Mouse (Mus musculus): ENCODE data around the gene Rasal3.

Gene Rasal3

GRCm38 (mm10) chr17:32389101-32389659 is 14.2 kb downstream of the Rasal3 start, which contains the start of gene Wiz:
Gene Wiz (minus strand): TSS chr17:32389439.
- DNase-seq (ENCODE audit: extremely low spot score) = peak; percentile 93

- no peak for DNase-seq (ENCODE audit: extremely low spot score)
Measured at GRCm38 (mm10) chr17:32388370-32389100, 14.8 kb downstream of the Rasal3 start.

DNA sequence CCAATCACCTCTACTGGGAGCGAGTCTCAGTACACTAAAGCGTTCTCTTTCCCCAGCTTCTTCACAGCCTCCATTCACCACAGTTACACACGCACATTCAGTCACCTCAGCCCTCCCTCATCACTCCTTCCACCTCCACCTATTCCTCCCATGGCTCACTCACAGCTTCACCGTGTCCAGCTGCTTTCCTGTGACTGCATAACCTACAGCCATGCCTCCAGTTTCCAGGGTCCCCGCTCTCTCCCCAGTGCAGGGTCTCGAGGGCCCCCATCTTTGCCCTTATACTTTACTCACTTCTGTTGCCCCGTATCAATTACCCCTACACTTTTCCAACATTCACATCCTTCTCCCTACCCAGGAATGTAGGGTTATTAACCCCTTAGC is 15.4 kb downstream of the Rasal3 start:
- no peak for DNase-seq (ENCODE audit: extremely low spot score)

GRCm38 (mm10) chr17:32386659-32387432 is 16.5 kb downstream of the Rasal3 start:
- no peak for DNase-seq (ENCODE audit: extremely low spot score)

- DNase-seq (ENCODE audit: extremely low spot score) = no peak
Measured at GRCm38 (mm10) chr17:32383661-32384060, 19.7 kb downstream of the Rasal3 start.

DNA sequence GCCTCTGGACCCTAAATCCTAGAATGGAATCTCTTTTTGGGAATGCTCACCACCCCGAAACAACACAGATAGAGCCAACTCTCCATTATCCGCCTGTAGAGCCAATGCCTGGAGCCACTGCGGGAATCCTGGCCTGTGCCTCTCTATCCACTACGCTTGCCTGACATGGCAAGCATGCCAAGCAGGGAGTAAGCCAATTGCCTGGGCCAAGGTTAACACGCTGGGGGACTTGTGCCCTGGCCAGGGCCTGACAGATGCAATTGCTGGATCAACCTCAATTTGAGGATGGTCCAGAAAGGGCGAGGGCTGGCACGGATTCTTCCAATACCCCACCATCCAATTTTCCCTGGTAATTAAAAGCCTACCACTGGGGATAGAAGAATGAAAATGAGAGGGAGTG is 20.8 kb downstream of the Rasal3 start:
- DNase-seq (ENCODE audit: extremely low spot score) = no peak

GRCm38 (mm10) chr17:32378786-32379185 is 24.6 kb downstream of the Rasal3 start:
- DNase-seq (ENCODE audit: extremely low spot score) = no peak

- DNase-seq (ENCODE audit: extremely low spot score) = no peak
Measured at GRCm38 (mm10) chr17:32377137-32377536, 26.2 kb downstream of the Rasal3 start.

GRCm38 (mm10) chr17:32376475-32376874 is 26.9 kb downstream of the Rasal3 start:
- DNase-seq (ENCODE audit: extremely low spot score) = no peak

DNA sequence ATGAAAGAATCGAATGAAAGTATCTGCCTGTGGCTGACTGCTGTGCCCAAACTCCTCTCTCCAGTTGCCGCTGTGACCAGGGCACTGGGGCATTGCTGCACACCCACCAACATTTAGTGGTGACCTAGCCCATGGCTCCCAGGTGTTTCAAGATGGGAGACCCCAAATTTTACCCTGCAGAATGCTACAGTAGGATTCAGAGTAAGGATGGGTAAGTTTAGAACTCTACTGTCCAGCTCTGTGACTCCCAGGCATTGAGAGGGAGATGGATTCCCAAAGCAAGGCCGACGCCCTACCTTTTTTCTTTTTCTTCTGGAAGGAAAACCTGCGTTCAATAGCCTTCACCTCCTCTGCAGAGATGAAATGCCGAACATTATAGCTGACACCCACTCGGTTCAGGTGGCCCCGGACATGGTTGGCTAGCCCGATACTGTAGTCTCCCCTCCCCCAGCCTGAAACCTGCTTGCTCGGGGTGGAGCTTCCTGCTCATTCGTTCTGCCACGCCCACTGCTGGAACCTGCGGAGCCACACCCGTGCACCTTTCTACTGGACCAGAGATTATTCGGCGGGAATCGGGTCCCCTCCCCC is 34.3 kb downstream of the Rasal3 start:
- peak; percentile 53 for DNase-seq (ENCODE audit: extremely low spot score)

GRCm38 (mm10) chr17:32367706-32368105 is 35.7 kb downstream of the Rasal3 start:
- DNase-seq (ENCODE audit: extremely low spot score) = no peak

DNA sequence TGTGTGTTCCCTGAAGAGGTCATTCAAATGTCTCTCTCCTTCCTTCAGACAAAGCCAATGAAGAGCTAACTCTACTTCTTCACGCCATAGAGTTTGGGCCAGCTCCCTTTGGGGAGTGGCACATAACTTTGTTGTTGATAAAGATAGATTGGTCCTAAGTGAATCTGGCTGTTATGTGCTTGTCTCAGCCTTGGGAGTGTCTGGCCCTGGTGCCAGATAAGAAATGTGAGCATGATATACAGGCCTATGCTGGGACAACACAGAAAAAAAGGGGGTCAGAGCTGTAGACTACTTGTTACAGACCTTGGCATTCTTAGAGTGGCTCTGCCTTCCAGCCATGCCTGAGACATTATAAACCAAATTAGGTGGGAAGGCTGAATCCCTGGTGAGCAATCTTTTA is 38.1 kb downstream of the Rasal3 start:
- DNase-seq (ENCODE audit: extremely low spot score) = no peak

DNA sequence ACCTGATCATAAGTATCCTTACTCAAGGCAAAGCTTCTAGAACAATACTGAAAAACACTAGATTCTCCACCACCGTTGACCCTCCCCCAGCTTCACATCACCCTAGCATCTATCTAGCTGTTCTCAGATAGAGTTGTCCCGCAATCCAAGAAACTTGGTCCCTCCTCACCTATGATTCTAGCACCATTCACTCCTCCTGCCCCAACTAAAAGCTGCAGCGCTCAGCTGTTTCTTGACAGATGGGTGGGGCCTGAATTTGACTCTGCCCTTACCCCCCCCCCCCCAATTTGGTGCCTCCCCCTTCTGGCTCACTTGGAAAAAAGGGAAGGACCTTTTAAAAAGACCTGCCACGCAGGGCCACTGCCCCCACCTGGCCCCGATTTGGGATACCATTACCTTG is 38.5 kb downstream of the Rasal3 start:
- no peak for DNase-seq (ENCODE audit: extremely low spot score)

- peak; percentile 84 for DNase-seq (ENCODE audit: extremely low spot score)
Measured at GRCm38 (mm10) chr17:32364331-32364730, 39.1 kb downstream of the Rasal3 start.

DNA sequence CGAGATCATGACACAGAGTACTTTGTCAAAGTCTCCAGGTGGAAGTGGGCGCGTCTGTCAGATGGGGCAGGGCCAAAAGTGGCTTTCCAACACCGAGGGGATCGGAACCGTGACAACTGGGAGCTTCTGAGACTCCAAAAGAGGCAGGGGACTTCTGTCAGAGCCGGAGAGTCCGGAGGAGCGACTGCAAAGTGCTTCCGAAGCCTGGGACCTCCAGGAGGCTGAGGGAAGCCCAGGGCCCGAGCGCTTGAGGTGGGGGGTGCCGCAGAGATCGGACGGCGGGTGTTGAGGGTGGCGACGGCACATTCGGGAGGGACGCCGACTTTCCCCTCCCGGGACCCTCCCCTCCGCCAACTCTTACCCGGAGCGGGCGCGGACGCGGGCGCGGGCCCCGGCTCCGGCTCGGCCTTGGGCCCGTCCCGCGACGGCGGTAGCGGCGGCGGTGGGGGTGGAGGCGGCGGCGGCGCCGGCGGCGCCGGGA is 39.5 kb downstream of the Rasal3 start:
- peak; percentile 44 for DNase-seq (ENCODE audit: extremely low spot score)

DNA sequence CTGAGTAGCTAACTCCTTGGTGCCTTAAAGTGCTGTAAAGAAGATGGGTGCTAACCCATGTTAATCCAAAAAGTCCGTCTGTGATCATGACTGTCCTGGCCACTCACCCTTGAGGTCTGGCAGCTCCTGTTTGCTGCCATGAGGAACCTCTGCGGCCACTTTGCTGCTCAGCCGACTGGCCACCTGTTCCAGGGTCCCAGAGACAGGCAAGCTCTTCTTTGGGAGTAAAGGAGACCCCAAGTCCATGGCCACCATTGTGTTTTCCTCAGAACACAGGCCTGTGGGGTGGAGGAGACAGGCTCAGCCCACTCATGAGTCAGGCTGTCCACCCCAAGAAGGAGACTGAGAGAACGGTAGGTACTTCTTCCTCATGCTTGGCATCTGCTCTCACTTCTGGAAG is 40.7 kb downstream of the Rasal3 start:
- DNase-seq (ENCODE audit: extremely low spot score) = no peak

GRCm38 (mm10) chr17:32359928-32360327 is 43.5 kb downstream of the Rasal3 start:
- no peak for DNase-seq (ENCODE audit: extremely low spot score)

DNA sequence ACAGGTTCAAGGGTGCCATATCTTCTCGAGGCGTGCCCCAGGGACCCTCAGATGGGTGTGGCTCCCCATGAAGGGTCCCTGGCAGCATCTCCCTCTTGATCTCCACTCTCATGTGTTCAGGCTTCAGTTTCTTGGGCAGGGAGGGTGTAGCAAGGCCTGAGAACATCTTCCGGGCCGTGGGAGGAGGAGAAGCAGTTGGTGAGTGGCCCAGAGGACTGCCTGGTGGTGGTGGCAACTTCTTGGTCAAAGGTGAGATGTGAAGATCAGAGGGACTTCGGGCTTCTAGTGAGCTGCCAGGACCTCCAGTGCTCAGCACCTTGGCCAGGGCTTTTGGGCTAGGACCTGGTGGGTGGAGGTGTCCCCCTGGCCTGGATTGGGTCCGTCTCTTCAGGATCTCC is 44.4 kb downstream of the Rasal3 start:
- DNase-seq (ENCODE audit: extremely low spot score) = no peak

- no peak for DNase-seq (ENCODE audit: extremely low spot score)
Measured at GRCm38 (mm10) chr17:32358192-32358942, 45.0 kb downstream of the Rasal3 start.

DNA sequence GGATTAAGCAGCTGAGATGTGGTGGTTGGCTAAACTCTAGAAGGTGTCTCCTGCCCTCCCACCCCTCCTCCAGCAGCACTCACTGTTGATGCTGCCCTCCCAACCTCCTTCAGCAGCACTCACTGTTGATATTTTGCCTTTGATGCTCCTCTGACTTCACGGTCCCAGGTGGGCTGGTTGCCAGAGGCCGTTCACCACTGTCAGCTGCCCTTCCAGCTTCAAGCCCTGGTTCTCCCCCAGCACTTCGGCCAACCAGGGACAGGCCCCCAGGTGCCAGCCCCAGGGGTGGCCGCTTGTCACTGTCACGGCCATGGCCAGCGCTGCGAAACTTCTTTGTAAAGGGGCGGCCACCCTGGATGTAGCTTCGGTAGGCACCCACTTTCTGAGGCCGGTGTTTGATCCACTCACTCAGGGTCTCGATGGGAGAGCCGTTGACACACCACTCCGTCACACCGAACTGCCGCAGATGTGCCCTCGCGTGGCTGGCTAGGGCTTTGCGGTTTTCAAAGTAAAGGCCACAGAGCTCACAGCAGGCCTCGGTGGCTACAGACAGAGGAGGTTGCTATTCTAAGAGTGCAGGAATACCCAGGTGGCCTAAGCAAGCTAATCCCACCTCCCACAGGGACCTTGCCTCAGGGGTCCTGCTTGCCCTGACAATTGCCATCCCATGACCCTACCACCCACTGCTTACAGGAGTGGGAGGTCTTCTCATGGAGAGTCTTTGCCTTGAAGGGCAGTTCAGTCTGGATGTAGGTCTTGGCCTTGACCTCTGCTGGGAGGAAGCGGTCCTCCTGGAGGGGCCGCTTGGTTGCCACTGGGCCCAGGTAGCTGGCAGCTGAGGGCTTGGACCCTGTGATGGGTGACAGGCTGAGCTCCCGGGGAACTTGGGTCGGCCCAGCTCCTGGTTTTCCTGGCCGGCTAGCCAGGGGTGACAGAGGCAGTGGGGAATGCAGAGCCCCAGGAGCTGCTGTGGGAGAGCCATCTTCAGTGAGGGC is 46.3 kb downstream of the Rasal3 start:
- no peak for DNase-seq (ENCODE audit: extremely low spot score)

Data from embryo, embryonic 9.5 days (tissue).